Mouse (Mus musculus) lung, postnatal 0 days (tissue): ENCODE measurements around the gene C130050O18Rik.

ENCODE experiments used
- CTCF ChIP-seq: IDR thresholded peaks from 2 replicates; pipeline ENCODE4 v1.5.1; 2016; ENCODE audit warnings: antibody characterized with exemption, mild to moderate bottlenecking
- EP300 ChIP-seq: IDR thresholded peaks from 2 replicates; pipeline ENCODE4 v1.6.1; 2016; ENCODE audit warnings: antibody characterized with exemption, mild to moderate bottlenecking, control low read depth

- TF ChIP-seq CTCF = no peak
- TF ChIP-seq EP300 = no peak
These were observed 40.0 kb upstream of the C130050O18Rik start for GRCm38 (mm10) chr5:139364911-139365571.
